Mouse (Mus musculus) CH12.LX (cell line): ENCODE data around the gene Rras.

Source experiments
- BHLHE40 ChIP-seq: IDR thresholded peaks from 2 replicates; pipeline ENCODE4 v1.6.1; 2011; ENCODE audit warnings: mild to moderate bottlenecking, low read depth, low read length, improper control_type of control experiment
- CTCF ChIP-seq, 2 experiments: IDR thresholded peaks in 1 of 2; conservative IDR thresholded peaks in 1 of 2; 2 replicates each; pipeline ENCODE4 v1.5.1; 2011 to 2012; ENCODE audit warnings: low read depth in 2 of 2, low read length in 2 of 2, improper control_type of control experiment in 1 of 2, inconsistent platforms in 1 of 2, mild to moderate bottlenecking in 1 of 2, moderate library complexity in 1 of 2
- EP300 ChIP-seq: IDR thresholded peaks from 2 replicates; pipeline ENCODE4 v1.6.1; 2011; ENCODE audit warnings: low read length, improper control_type of control experiment
- MAX ChIP-seq: IDR thresholded peaks from 2 replicates; pipeline ENCODE4 v1.6.1; 2011; ENCODE audit warnings: low read length, improper control_type of control experiment
- MEF2A ChIP-seq: IDR thresholded peaks from 2 replicates; pipeline ENCODE4 v1.6.1; 2014; ENCODE audit warnings: low read depth, mild to moderate bottlenecking, inconsistent platforms, low read length, improper control_type of control experiment, borderline replicate concordance
- POLR2A ChIP-seq: IDR thresholded peaks from 2 replicates; pipeline ENCODE4 v1.6.1; 2011; ENCODE audit warnings: low read depth, mild to moderate bottlenecking, improper control_type of control experiment, low read length
- SIN3A ChIP-seq: IDR thresholded peaks from 2 replicates; pipeline ENCODE4 v1.6.1; 2012; ENCODE audit warnings: low read length, improper control_type of control experiment, inconsistent platforms
- TCF12 ChIP-seq: IDR thresholded peaks from 2 replicates; pipeline ENCODE4 v1.6.1; 2014; ENCODE audit warnings: low read depth, mild to moderate bottlenecking, inconsistent platforms, low read length, improper control_type of control experiment
- ZNF384 ChIP-seq: IDR thresholded peaks from 2 replicates; pipeline ENCODE4 v1.6.1; 2012; ENCODE audit warnings: low read depth, low read length, improper control_type of control experiment, inconsistent platforms

DNA sequence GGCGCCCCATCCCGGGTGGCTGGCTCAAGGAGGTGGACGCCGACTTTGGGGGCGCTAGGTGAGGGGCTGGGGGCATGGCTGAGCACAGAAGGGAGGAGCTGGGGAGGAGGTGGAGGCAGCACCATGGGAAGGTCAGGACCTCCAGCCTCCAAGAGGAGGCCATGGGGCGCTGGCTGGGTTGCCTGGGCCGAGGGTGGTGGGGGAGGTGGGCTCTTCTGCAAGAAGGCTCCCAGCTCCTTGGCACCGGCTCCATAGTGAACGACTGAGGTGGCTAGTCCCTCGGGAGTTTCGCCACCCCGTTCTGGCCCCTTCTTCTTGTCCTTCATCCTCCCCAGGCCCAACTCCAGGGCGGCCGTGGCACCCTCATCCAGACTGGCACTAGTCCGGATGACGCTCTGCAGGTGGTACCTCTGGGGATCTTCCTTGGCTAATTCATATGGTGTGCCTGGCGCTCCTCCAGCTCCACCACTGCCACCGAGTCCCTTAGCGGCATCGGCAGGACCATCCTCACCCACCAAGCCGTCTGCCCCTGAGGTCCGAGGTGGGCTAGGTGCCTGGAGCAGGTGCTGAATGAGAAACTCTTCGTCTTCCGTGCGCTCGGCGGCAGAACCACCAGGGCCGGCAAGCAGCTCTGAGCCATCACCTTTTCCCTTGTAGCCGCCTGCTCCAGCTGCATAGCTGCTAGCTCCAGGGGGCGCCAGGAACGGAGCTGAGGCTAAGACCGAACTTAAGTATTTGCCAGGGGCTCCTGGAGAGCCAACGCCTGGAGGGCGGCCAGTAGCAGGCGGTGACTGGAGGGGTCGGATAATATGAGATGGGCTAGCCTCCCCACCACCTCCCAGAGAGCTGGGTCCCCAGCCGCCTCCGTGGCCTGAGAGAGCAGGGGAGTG lies 30.5 kb downstream of the Rras start:
- TF ChIP-seq CTCF (conservative IDR thresholded peaks at IDR 0.05 in 1 of 2, IDR thresholded peaks at IDR 0.05 in 1 of 2; ENCODE audit: low read depth in 2 of 2, low read length in 2 of 2): no peak
- TF ChIP-seq MAX: no peak
- TF ChIP-seq MEF2A: no peak
- no peak for TF ChIP-seq POLR2A
- no peak for TF ChIP-seq EP300
- TF ChIP-seq BHLHE40: no peak
- no peak for TF ChIP-seq ZNF384
- no peak for TF ChIP-seq SIN3A
- TF ChIP-seq TCF12: no peak
